Mouse (Mus musculus) lung, postnatal 0 days (tissue): ENCODE results near the gene Rora. TPM values are rescaled to one million over a fixed set of nuclear protein-coding genes. Genes with fewer than 3 reads are reported as not detected.

Experiments
- ATAC-seq: fragments of 200-750 bp; cut with Nextera tagmentation; 2 replicates; pipeline ENCODE4 v1.8.0; 2017; ENCODE audit warnings: moderate library complexity
- DNase-seq: peaks from one replicate; pipeline ENCODE4 v3.0.0-alpha.2; 2016; ENCODE audit warnings: low spot score
- H3K27ac ChIP-seq: fragments of 300-500 bp; sonication (generic); 2 replicates; pipeline ENCODE4 v1.5.1; 2014; ENCODE audit warnings: antibody characterized with exemption, mild to moderate bottlenecking, low read length, mixed read lengths
- H3K27me3 ChIP-seq: fragments of 300-500 bp; sonication (generic); replicated peaks from 2 replicates; pipeline ENCODE4 v1.6.1; 2014; ENCODE audit warnings: low read length, mixed read lengths; ENCODE audit not compliant: insufficient read depth
- H3K36me3 ChIP-seq: fragments of 300-500 bp; sonication (generic); 2 replicates; pipeline ENCODE4 v1.6.1; 2014; ENCODE audit warnings: low read length, mixed read lengths; ENCODE audit not compliant: insufficient read depth
- H3K4me1 ChIP-seq: fragments of 300-500 bp; sonication (generic); 2 replicates; pipeline ENCODE4 v1.6.1; 2014; ENCODE audit warnings: antibody characterized with exemption, low read depth, low read length, mixed read lengths; ENCODE audit not compliant: insufficient read depth
- H3K4me2 ChIP-seq: fragments of 300-500 bp; sonication (generic); replicated peaks from 2 replicates; pipeline ENCODE4 v1.6.1; 2014; ENCODE audit warnings: low read depth, mild to moderate bottlenecking, low read length, moderate library complexity, mixed read lengths
- H3K4me3 ChIP-seq: fragments of 300-500 bp; sonication (generic); 2 replicates; pipeline ENCODE4 v1.5.1; 2014; ENCODE audit warnings: low read depth, low read length
- H3K9ac ChIP-seq: fragments of 300-500 bp; sonication (generic); replicated peaks from 2 replicates; pipeline ENCODE4 v1.6.1; 2014; ENCODE audit warnings: low read depth, mild to moderate bottlenecking
- H3K9me3 ChIP-seq: fragments of 300-500 bp; sonication (generic); 2 replicates; pipeline ENCODE4 v1.6.1; 2016; ENCODE audit warnings: low read length, mixed read lengths
- CTCF ChIP-seq: IDR thresholded peaks from 2 replicates; pipeline ENCODE4 v1.5.1; 2016; ENCODE audit warnings: antibody characterized with exemption, mild to moderate bottlenecking
- EP300 ChIP-seq: IDR thresholded peaks from 2 replicates; pipeline ENCODE4 v1.6.1; 2016; ENCODE audit warnings: antibody characterized with exemption, mild to moderate bottlenecking, control low read depth
- WGBS: fragments of 180-500 bp; shearing (Covaris S2); extraction: QIAGEN DNeasy Blood & Tissue Kit; methylation state at CpG from one replicate; pipeline ENCODE4 v1.1.7; 2014; 5-methylcytosine and 5-hydroxymethylcytosine counted together
- polyA plus RNA-seq: library from polyadenylated mRNA; unstranded; fragments of >200 nt; fragmentation: Nextera tagmentation; extraction: Ambion mirVana; gene quantifications from 2 replicates; pipeline ENCODE4 v1.2.1, GENCODE M21; 2015

Rora gene
- polyA plus RNA-seq, 1 experiment from 2014 or later: 18.8 TPM

DNA sequence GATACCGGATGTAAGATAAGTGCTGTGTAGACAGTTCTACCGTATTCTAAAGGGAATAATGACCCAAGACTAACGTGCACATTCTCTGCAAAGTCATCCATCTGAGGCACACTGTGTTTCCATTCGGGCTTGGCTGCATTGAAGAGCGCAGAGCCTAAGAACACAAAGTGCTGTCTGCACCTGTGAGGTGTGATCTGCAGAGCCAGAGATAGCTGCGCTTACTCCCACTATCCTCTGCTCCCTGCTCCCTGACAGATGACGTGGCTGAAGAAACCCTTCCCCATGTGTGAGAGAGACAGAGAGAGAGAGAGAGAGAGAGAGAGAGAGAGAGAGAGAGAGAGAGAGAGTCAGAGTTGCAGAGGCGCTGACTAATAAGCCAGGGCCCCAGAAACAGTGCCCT is 392.3 kb downstream of the Rora start:
- no peak overlapping the region for H3K4me2 ChIP-seq
- no peaks in the 10 kb centered on the region for H3K27me3 ChIP-seq
- H3K36me3 ChIP-seq: no peaks in the 10 kb centered on the region
- DNase-seq: no peak
- H3K9me3 ChIP-seq: no peaks in the 10 kb centered on the region
- no peak for ATAC-seq
- no peak overlapping the region for H3K9ac ChIP-seq
- H3K4me3 ChIP-seq: no peak overlapping the region
- 88% methylated on average over 8 of the region's 8 CpGs for WGBS
- TF ChIP-seq CTCF: no peak
- H3K4me1 ChIP-seq: no peaks in the 10 kb centered on the region
- no peak overlapping the region for H3K27ac ChIP-seq

DNA sequence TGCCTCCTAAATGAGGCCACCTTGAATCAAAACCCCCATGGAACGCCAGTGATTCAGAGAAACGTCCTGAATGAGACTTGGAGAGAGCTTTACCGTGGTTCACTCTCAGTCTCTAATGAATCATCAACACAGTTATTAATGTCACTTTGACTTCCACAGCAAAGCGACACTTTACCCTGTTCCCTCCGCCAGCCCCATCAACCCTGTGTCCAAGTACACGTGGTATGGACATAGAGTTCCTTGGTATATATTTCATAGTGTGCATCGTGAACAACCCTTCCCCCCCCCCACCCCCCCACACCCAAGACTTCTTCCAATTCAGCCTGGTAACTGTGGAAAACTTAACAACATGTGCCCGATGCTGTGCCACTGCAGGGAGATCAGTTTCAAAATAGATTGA is 397.3 kb downstream of the Rora start:
- Histone ChIP-seq H3K4me2 (no peak overlapping the region), H3K9me3 (no peaks in the 10 kb centered on the region), H3K27me3 (no peaks in the 10 kb centered on the region), H3K4me1 (no peaks in the 10 kb centered on the region), H3K9ac (no peak overlapping the region), H3K27ac (no peak overlapping the region), H3K36me3 (no peaks in the 10 kb centered on the region), H3K4me3 (no peak overlapping the region)
- ATAC-seq (no peak), DNase-seq (no peak)
- TF ChIP-seq CTCF (no peak), EP300 (no peak)
- WGBS: 74% methylated on average over 8 of the region's 8 CpGs

DNA sequence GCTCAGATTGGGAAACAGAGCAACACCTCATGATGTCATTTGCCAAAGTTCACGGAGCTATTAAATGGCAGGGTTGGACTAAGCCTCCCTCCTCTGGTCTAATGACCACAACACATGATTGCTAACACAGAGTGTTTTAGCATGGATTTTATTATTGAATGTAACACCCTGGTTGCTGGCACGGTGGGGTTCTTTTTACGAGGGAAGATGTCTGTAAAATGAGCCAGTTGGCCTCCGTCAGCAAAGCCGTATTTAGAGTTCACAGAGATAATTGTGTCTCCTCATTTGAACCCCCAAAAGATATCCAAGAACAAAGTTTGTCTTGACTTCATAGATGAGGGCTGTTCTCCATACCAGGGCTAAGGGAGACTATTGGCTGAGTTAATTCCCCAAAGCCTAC is 398.3 kb downstream of the Rora start:
- TF ChIP-seq EP300 (no peak), CTCF (no peak)
- no peaks in the 10 kb centered on the region for H3K9me3 ChIP-seq
- ATAC-seq: no peak
- no peak overlapping the region for H3K27ac ChIP-seq
- no peak overlapping the region for H3K4me3 ChIP-seq
- no peaks in the 10 kb centered on the region for H3K27me3 ChIP-seq
- H3K4me2 ChIP-seq: no peak overlapping the region
- no peaks in the 10 kb centered on the region for H3K36me3 ChIP-seq
- 85% methylated on average over 5 of the region's 5 CpGs for WGBS
- no peak for DNase-seq
- no peaks in the 10 kb centered on the region for H3K4me1 ChIP-seq
- H3K9ac ChIP-seq: no peak overlapping the region

DNA sequence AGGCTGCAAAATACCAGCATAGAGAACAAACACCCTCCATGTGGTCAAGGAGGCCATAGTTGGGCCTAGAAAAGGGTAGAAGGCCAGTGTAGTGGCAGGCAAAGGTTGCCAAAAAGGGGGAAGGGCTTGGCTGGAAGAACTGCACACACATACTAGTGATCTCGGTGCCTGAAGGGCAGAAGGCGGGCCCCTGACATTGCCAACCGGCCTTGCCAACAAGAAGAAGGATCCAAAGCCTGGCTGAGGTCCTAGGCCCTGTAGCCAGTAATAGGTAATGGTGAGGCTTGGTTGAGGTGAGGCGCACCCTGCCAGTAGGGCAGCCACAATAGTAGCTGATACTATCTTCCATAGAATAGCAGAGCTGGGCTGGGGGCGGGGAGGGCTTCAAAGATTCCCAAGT is 401.7 kb downstream of the Rora start:
- 89% methylated on average over 5 of the region's 5 CpGs for WGBS
- Histone ChIP-seq H3K4me1 (no peaks in the 10 kb centered on the region), H3K36me3 (no peaks in the 10 kb centered on the region), H3K9me3 (no peaks in the 10 kb centered on the region), H3K4me2 (no peak overlapping the region), H3K4me3 (no peak overlapping the region), H3K27ac (no peak overlapping the region), H3K9ac (no peak overlapping the region), H3K27me3 (no peaks in the 10 kb centered on the region)
- TF ChIP-seq EP300: no peak
- no peak for TF ChIP-seq CTCF
- ATAC-seq (no peak), DNase-seq (no peak)

- no peaks in the 10 kb centered on the region for H3K9me3 ChIP-seq
- H3K36me3 ChIP-seq: no peaks in the 10 kb centered on the region
- H3K27ac ChIP-seq: no peak overlapping the region
- no peak overlapping the region for H3K4me2 ChIP-seq
- WGBS: 62% methylated on average over 15 of the region's 15 CpGs
- H3K4me3 ChIP-seq: no peak overlapping the region
- TF ChIP-seq CTCF: no peak
- TF ChIP-seq EP300: no peak
- ATAC-seq (no peak), DNase-seq (peak; percentile 37)
- no peak overlapping the region for H3K9ac ChIP-seq
- no peaks in the 10 kb centered on the region for H3K4me1 ChIP-seq
- no peaks in the 10 kb centered on the region for H3K27me3 ChIP-seq
Observed at GRCm38 (mm10) chr9:69071203-69071867, 417.7 kb downstream of the Rora start.

DNA sequence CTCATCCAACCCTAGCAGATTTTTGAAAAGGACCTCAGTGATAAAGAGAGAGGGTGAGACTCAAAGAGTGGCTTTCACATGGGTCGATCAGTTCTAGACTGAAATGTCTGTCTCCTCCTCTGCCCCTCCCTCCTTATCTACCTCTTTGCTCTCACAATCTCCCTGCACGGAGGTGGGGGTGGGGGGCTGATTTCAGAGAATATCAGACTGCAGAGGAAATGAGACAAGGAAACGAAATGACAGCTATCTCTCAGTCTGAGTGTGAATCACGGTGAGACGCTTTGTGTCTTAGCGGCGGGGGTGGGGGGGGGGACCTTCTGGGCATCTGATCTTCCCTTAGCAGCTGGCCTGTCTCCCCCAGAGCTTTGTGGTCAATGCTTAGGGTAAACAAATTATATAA is 419.7 kb downstream of the Rora start:
- ATAC-seq (no peak), DNase-seq (no peak)
- TF ChIP-seq CTCF: no peak
- no peaks in the 10 kb centered on the region for H3K4me1 ChIP-seq
- no peak overlapping the region for H3K4me2 ChIP-seq
- H3K36me3 ChIP-seq: no peaks in the 10 kb centered on the region
- no peaks in the 10 kb centered on the region for H3K9me3 ChIP-seq
- no peak overlapping the region for H3K27ac ChIP-seq
- H3K27me3 ChIP-seq: no peaks in the 10 kb centered on the region
- no peak overlapping the region for H3K4me3 ChIP-seq
- 43% methylated on average over 7 of the region's 7 CpGs for WGBS
- H3K9ac ChIP-seq: no peak overlapping the region
